Mouse (Mus musculus): ENCODE data around the gene Zranb1.

DNA sequence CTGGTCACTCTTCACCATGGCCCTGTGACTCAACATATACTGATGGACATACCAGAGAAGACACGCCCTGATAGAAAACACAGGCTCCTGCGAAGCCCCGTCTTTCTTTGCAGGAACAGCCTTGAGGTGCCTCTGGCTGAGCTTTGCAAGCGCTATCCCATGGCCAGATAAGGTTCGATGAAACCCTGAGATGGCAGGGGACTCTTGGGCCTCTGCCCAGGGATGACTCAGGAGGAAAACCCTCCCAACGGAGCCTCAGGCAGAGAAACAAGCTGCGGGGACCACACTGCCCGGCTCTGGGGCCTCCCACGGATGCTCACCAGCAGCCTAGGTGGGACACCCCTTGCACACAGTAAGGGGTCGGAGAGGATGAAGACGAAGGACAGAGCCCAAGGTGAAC lies 76.4 kb downstream of the Zranb1 start:
- TF ChIP-seq CTCF (IDR thresholded peaks at IDR 0.05; ENCODE audit: low read depth, low read length) (no peak), POLR2A (IDR thresholded peaks at IDR 0.05; ENCODE audit: borderline replicate concordance, low read depth, low read length) (no peak)
